Mouse (Mus musculus) left cerebral cortex, adult 2 months (tissue): Measurements from ENCODE around the gene Rpl23. TPM values are rescaled to one million over a fixed set of nuclear protein-coding genes. Genes with fewer than 3 reads are reported as not detected.
"Not testable (repeated sequence)": the region's sequence is repeated elsewhere in the genome, so short reads cannot be mapped to it uniquely, and the experiment has no call there.

Experiments
- DNase-seq, 2 experiments: peaks; one replicate each; pipeline ENCODE4 v3.0.0; 2021 to 2022; ENCODE audit warnings: low spot score in 2 of 2, mixed read lengths in 1 of 2; ENCODE audit errors: extremely low spot score in 1 of 2
- H3K27ac ChIP-seq: fragments of 200-600 bp; 2 replicates; pipeline ENCODE4 v1.8.1; 2022
- H3K4me3 ChIP-seq: fragments of 200-600 bp; 2 replicates; pipeline ENCODE4 v1.8.1; 2022
- CTCF ChIP-seq: fragments of 200-600 bp; IDR thresholded peaks from 2 replicates; pipeline ENCODE4 v1.8.1; 2022; ENCODE audit warnings: antibody characterized with exemption, mild to moderate bottlenecking, moderate library complexity
- intact Hi-C: fragments of 180-260 bp; cut with DNase I; formaldehyde crosslinking; loops from one replicate; pipeline ENCODE4 v1.15.1; 2025
- total RNA-seq, 2 experiments: library from RNA; stranded (reverse); gene quantifications; 2 replicates each; pipeline ENCODE4 v1.2.3; 2021

Rpl23 gene
- total RNA-seq, 2 experiments from 2014 or later: 326 to 327 TPM

GRCm38 (mm10) chr11:97797369-97798082 is 15.3 kb upstream of the Rpl23 start:
- no peak overlapping the region for H3K4me3 ChIP-seq
- no peak for DNase-seq
- no peak for TF ChIP-seq CTCF
- intact Hi-C loops: loop anchor here (2.0 kb wide), 1 partner anchor 191 kb away; no protein-coding TSS in a partner anchor
- no peak overlapping the region for H3K27ac ChIP-seq

GRCm38 (mm10) chr11:97796910-97797309 is 14.7 kb upstream of the Rpl23 start:
- peak overlapping the region; percentile 5; the same call in 1 of the 2 replicates for H3K4me3 ChIP-seq
- peak; percentile 81 to 82 for DNase-seq
- peak; percentile 46 for TF ChIP-seq CTCF
- intact Hi-C loops: no loop called here
- H3K27ac ChIP-seq: no peak overlapping the region

- Histone ChIP-seq H3K4me3 (no peak overlapping the region), H3K27ac (no peak overlapping the region)
- intact Hi-C loops: loop anchor here (1.0 kb wide), 1 partner anchor 90 kb away; no protein-coding TSS in a partner anchor
- no peak for DNase-seq
- peak; percentile 76 for TF ChIP-seq CTCF
Observed at GRCm38 (mm10) chr11:97793165-97793564, 10.9 kb upstream of the Rpl23 start.

- H3K4me3 ChIP-seq, intact Hi-C loops, H3K27ac ChIP-seq, DNase-seq: not testable (repeated sequence)
Observed at GRCm38 (mm10) chr11:97790778-97791438, 8.7 kb upstream of the Rpl23 start.

GRCm38 (mm10) chr11:97789727-97790126 is 7.5 kb upstream of the Rpl23 start:
- DNase-seq: no peak
- no peak overlapping the region for H3K27ac ChIP-seq
- no peak for TF ChIP-seq CTCF
- H3K4me3 ChIP-seq: no peak overlapping the region
- intact Hi-C loops: no loop called here

GRCm38 (mm10) chr11:97787961-97788360 is 5.7 kb upstream of the Rpl23 start:
- intact Hi-C loops: no loop called here
- TF ChIP-seq CTCF: no peak
- no peak overlapping the region for H3K4me3 ChIP-seq
- no peak for DNase-seq
- no peak overlapping the region for H3K27ac ChIP-seq

- peak overlapping the region; percentile 95 for H3K27ac ChIP-seq
- intact Hi-C loops: loop anchor here (1.0 kb wide), 1 partner anchor 16 kb away; the partner anchor contains the start of gene Cwc25
- H3K4me3 ChIP-seq: peak overlapping the region; percentile 71
- TF ChIP-seq CTCF: no peak
- DNase-seq: no peak
Observed at GRCm38 (mm10) chr11:97782564-97782895, 293 bp upstream of the Rpl23 start.

- no peak for TF ChIP-seq CTCF
- Histone ChIP-seq H3K4me3 (peak overlapping the region; percentile 71), H3K27ac (peak overlapping the region; percentile 95)
- intact Hi-C loops: no loop called here
- DNase-seq: no peak
Observed at GRCm38 (mm10) chr11:97781478-97781831, 782 bp downstream of the Rpl23 start.

- Histone ChIP-seq H3K4me3 (no peak overlapping the region), H3K27ac (no peak overlapping the region)
- TF ChIP-seq CTCF: no peak
- DNase-seq: no peak
- intact Hi-C loops: no loop called here
Observed at GRCm38 (mm10) chr11:97779968-97780701, 2.1 kb downstream of the Rpl23 start.

GRCm38 (mm10) chr11:97778918-97779317 is 3.3 kb downstream of the Rpl23 start:
- TF ChIP-seq CTCF: no peak
- Histone ChIP-seq H3K4me3 (no peak overlapping the region), H3K27ac (no peak overlapping the region)
- no peak for DNase-seq
- intact Hi-C loops: no loop called here

- intact Hi-C loops: no loop called here
- DNase-seq: no peak
- H3K27ac ChIP-seq: no peak overlapping the region
- no peak overlapping the region for H3K4me3 ChIP-seq
- TF ChIP-seq CTCF: peak; percentile 51
Observed at GRCm38 (mm10) chr11:97777129-97777529, 5.1 kb downstream of the Rpl23 start.

- Histone ChIP-seq H3K4me3 (no peak overlapping the region), H3K27ac (no peak overlapping the region)
- TF ChIP-seq CTCF: no peak
- DNase-seq: no peak
- intact Hi-C loops: no loop called here
Observed at GRCm38 (mm10) chr11:97776497-97777128, 5.6 kb downstream of the Rpl23 start.
